Mouse (Mus musculus): ENCODE results near the gene Olfr31. TPM values are rescaled to one million over a fixed set of nuclear protein-coding genes. Genes with fewer than 3 reads are reported as not detected.
A peak's percentile ranks its signal among the peaks of the same experiment; 100 is the strongest.

Gene Olfr31
- total and polyA plus RNA-seq, 2 experiments from 2014 or later = 0.11 TPM; not detected in 1

- no peak overlapping the region for H3K27ac ChIP-seq (ENCODE audit: low read depth, low read length)
- ATAC-seq = no peak
- no peak overlapping the region for H3K9ac ChIP-seq
- 69% methylated on average over 13 of the region's 13 CpGs for WGBS
- H3K27me3 ChIP-seq (ENCODE audit: insufficient read depth, low read length) = no peaks in the 10 kb centered on the region
- no peaks in the 10 kb centered on the region for H3K4me1 ChIP-seq (ENCODE audit: insufficient read depth)
- H3K9me3 ChIP-seq (ENCODE audit: low read length) = peaks cover 11% of the 10 kb centered on the region; the same call in 1 of the 2 replicates
- no peak for TF ChIP-seq CTCF (IDR thresholded peaks at IDR 0.05; ENCODE audit: low read depth)
- no peak overlapping the region for H3K4me2 ChIP-seq (ENCODE audit: low read depth)
- H3K36me3 ChIP-seq (ENCODE audit: insufficient read depth) = no peaks in the 10 kb centered on the region
- H3K4me3 ChIP-seq (ENCODE audit: low read depth, low read length) = no peak overlapping the region
- DNase-seq = peak; percentile 43
Observed at GRCm38 (mm10) chr14:14354511-14355359, 32.1 kb downstream of the Olfr31 start.

- Histone ChIP-seq H3K4me3 (ENCODE audit: low read depth, low read length) (no peak overlapping the region), H3K4me1 (ENCODE audit: insufficient read depth) (no peaks in the 10 kb centered on the region), H3K4me2 (ENCODE audit: low read depth) (no peak overlapping the region), H3K9me3 (ENCODE audit: low read length) (0 out of 2 replicates have a peak, but pooled peaks cover 6% of the 10 kb centered on the region), H3K36me3 (ENCODE audit: insufficient read depth) (no peaks in the 10 kb centered on the region), H3K9ac (no peak overlapping the region), H3K27me3 (ENCODE audit: insufficient read depth, low read length) (no peaks in the 10 kb centered on the region), H3K27ac (ENCODE audit: low read depth, low read length) (no peak overlapping the region)
- DNase-seq (no peak), ATAC-seq (no peak)
- no peak for TF ChIP-seq CTCF (IDR thresholded peaks at IDR 0.05; ENCODE audit: low read depth)
- 94% methylated on average over 8 of the region's 8 CpGs for WGBS
Observed at GRCm38 (mm10) chr14:14355360-14355646, 32.7 kb downstream of the Olfr31 start.

Other genes starting within 250 kb of the Olfr31 start
- gene Psmd6, start 201.8 kb upstream of the Olfr31 start, total RNA-seq (2014; rRNA removed) = 216 and 245 TPM in 2 replicates
- 250 and 269 TPM in 2 replicates for gene Psmd6, start 201.8 kb upstream of the Olfr31 start, polyA plus RNA-seq (2015; fragmentation: Nextera tagmentation; extraction: Ambion mirVana)
- gene Olfr720, start 136.0 kb upstream of the Olfr31 start, total RNA-seq (2014; rRNA removed) = not detected in 2 replicates
- not detected in 2 replicates for gene Olfr720, start 136.0 kb upstream of the Olfr31 start, polyA plus RNA-seq (2015; fragmentation: Nextera tagmentation; extraction: Ambion mirVana)
- 4.5 and 7.7 TPM in 2 replicates for gene Il3ra, start 23.4 kb downstream of the Olfr31 start, total RNA-seq (2014; rRNA removed)
- 1.6 and 2.0 TPM in 2 replicates for gene Il3ra, start 23.4 kb downstream of the Olfr31 start, polyA plus RNA-seq (2015; fragmentation: Nextera tagmentation; extraction: Ambion mirVana)
- not detected in 2 replicates for gene Olfr721-ps1, start 78.5 kb downstream of the Olfr31 start, total RNA-seq (2014; rRNA removed)
- not detected in 2 replicates for gene Olfr721-ps1, start 78.5 kb downstream of the Olfr31 start, polyA plus RNA-seq (2015; fragmentation: Nextera tagmentation; extraction: Ambion mirVana)

Measured in forebrain, postnatal 0 days (tissue).